Mouse (Mus musculus) limb, embryonic 13.5 days (tissue): ENCODE measurements at regions not wholly inside any gene's neighbourhood (a gene's known extent, or its start where the extent isn't known, plus 50 kb on each side); places are given as distances from the start of the nearest gene placed in this dataset.

Experiments used
- ATAC-seq: fragments of 200-750 bp; cut with Nextera tagmentation; 2 replicates; pipeline ENCODE4 v1.8.0; 2017; ENCODE audit warnings: low read depth, moderate number of reproducible peaks, moderate TSS enrichment; ENCODE audit not compliant: low FRiP score
- H3K27ac ChIP-seq: fragments of 300-500 bp; sonication (generic); 2 replicates; pipeline ENCODE4 v1.5.1; 2015; ENCODE audit warnings: inconsistent platforms, mild to moderate bottlenecking, moderate library complexity
- H3K27me3 ChIP-seq: fragments of 300-500 bp; sonication (generic); 2 replicates; pipeline ENCODE4 v1.6.1; 2015; ENCODE audit warnings: mild to moderate bottlenecking, inconsistent platforms
- H3K36me3 ChIP-seq: fragments of 300-500 bp; sonication (generic); 2 replicates; pipeline ENCODE4 v1.6.1; 2015; ENCODE audit warnings: inconsistent platforms, mild to moderate bottlenecking, moderate library complexity
- H3K4me1 ChIP-seq: fragments of 300-500 bp; sonication (generic); 2 replicates; pipeline ENCODE4 v1.6.1; 2015; ENCODE audit warnings: inconsistent platforms
- H3K4me2 ChIP-seq: fragments of 300-500 bp; sonication (generic); replicated peaks from 2 replicates; pipeline ENCODE4 v1.6.1; 2015; ENCODE audit warnings: inconsistent platforms, mild to moderate bottlenecking, moderate library complexity
- H3K4me3 ChIP-seq: fragments of 300-500 bp; sonication (generic); 2 replicates; pipeline ENCODE4 v1.5.1; 2015; ENCODE audit warnings: moderate library complexity, mild to moderate bottlenecking, inconsistent platforms
- H3K9ac ChIP-seq: fragments of 300-500 bp; sonication (generic); 2 replicates; pipeline ENCODE4 v1.6.1; 2015; ENCODE audit warnings: mild to moderate bottlenecking, inconsistent platforms
- H3K9me3 ChIP-seq: fragments of 300-500 bp; sonication (generic); 2 replicates; pipeline ENCODE4 v1.6.1; 2016; ENCODE audit warnings: inconsistent platforms
- WGBS: fragments of 180-500 bp; shearing (Covaris S2); methylation state at CpG from one replicate; pipeline ENCODE4 v1.1.7; 2015; 5-methylcytosine and 5-hydroxymethylcytosine counted together

- Histone ChIP-seq H3K27me3 (no peaks in the 10 kb centered on the region), H3K9me3 (no peaks in the 10 kb centered on the region), H3K36me3 (no peaks in the 10 kb centered on the region), H3K9ac (no peak overlapping the region), H3K27ac (no peak overlapping the region), H3K4me2 (no peak overlapping the region), H3K4me3 (no peak overlapping the region), H3K4me1 (peaks cover 51% of the 10 kb centered on the region)
- ATAC-seq = no peak
- WGBS = 95% methylated on average over 1 of the region's 1 CpGs
Measured at GRCm38 (mm10) chr16:44608586-44608985, 49.9 kb upstream of the Boc start.
